ENCODE assay signal across 18 mouse cellular contexts in genomic region chr9:77498406-77498805, GRCm38 (mm10). TPM values are rescaled to one million over a fixed set of nuclear protein-coding genes. Genes with fewer than 3 reads are reported as not detected.
A peak's percentile ranks its signal among the peaks of the same experiment; 100 is the strongest.
DNase-seq lines count a peak whose midpoint lies in the region; ATAC-seq and TF ChIP-seq lines count a peak whose summit lies in the region.
"Had no signal": no experiment of that assay in that cellular context is flagged by ENCODE, and none has a peak within 500 bp of the region (broad histone marks: within the 10 kb centered on the region; RNA-seq: fewer than 3 reads in every experiment).

No protein-coding gene starts in this region.

- H3K4me1 ChIP-seq in heart, postnatal 0 days (ENCODE audit: control insufficient read depth, insufficient read depth), result peaks cover 43% of the 10 kb centered on the region

- no peak overlapping the region for H3K4me2 ChIP-seq in heart, postnatal 0 days (ENCODE audit: low read depth, low read length)
- H3K4me2 ChIP-seq: embryonic facial prominence, embryonic 13.5 days; hindbrain, embryonic 13.5 days had no signal

- H3K9ac ChIP-seq in heart, postnatal 0 days (replicated peaks; ENCODE audit: low read depth, low read length), result no peak overlapping the region
- H3K9ac ChIP-seq: embryonic facial prominence, embryonic 13.5 days; hindbrain, embryonic 13.5 days had no signal

- ATAC-seq in heart, postnatal 0 days (ENCODE audit: insufficient read depth, low read depth), result no peak
- ATAC-seq: hindbrain, postnatal 0 days had no signal

- no peaks in the 10 kb centered on the region for H3K36me3 ChIP-seq in heart, postnatal 0 days (replicated peaks; ENCODE audit: control insufficient read depth, insufficient read depth, low read length)
- H3K36me3 ChIP-seq: embryonic facial prominence, embryonic 13.5 days; hindbrain, embryonic 13.5 days had no signal

- TF ChIP-seq CTCF in heart, postnatal 0 days (IDR thresholded peaks at IDR 0.05; ENCODE audit: low read depth), result no peak

- H3K9me3 ChIP-seq in heart, postnatal 0 days (replicated peaks; ENCODE audit: control insufficient read depth, low read length), result no peaks in the 10 kb centered on the region
- H3K9me3 ChIP-seq: embryonic facial prominence, embryonic 13.5 days; hindbrain, embryonic 13.5 days had no signal

- intact Hi-C loops in heart, postnatal 36 days (cut with DNase I), result no loop called here

- peak overlapping the region; percentile 82 for H3K27ac ChIP-seq in heart, postnatal 0 days (ENCODE audit: low read depth)
- H3K27ac ChIP-seq: embryonic facial prominence, embryonic 13.5 days; gastrocnemius, adult 2 months; hindbrain, embryonic 13.5 days; hindbrain, postnatal 0 days; kidney, postnatal 0 days had no signal

- H3K4me3 ChIP-seq in heart, postnatal 0 days (ENCODE audit: low read depth, low read length), result no peak overlapping the region
- H3K4me3 ChIP-seq: embryonic facial prominence, embryonic 13.5 days; gastrocnemius, adult 2 months; hindbrain, embryonic 13.5 days had no signal

- H3K27me3 ChIP-seq in heart, postnatal 0 days (ENCODE audit: control insufficient read depth, insufficient read depth, low read length), result no peaks in the 10 kb centered on the region
- H3K27me3 ChIP-seq: embryonic facial prominence, embryonic 13.5 days had no signal

- 66% methylated on average over 3 of the region's 3 CpGs for WGBS in heart, postnatal 0 days

- DNase-seq in adrenal gland, postnatal 36 days, result peak; percentile 34 to 50
- no peak for DNase-seq in adrenal gland, postnatal 25 days
- DNase-seq in heart, adult 11 months, result peak; percentile 23
- no peak for DNase-seq in heart, postnatal 36 days
- DNase-seq in heart, postnatal 0 days (ENCODE audit: low spot score), result no peak
- DNase-seq in heart, adult 18-20 months, result no peak
- peak; percentile 13 for DNase-seq in ES-CJ7 (ENCODE audit: low read depth, low spot score)
- DNase-seq: cerebellum, adult 18-20 months; cerebellum, adult 9-11 months; cerebellum, postnatal 36 days; gastrocnemius, adult 2 months; gastrocnemius, postnatal 36 days; kidney, adult 11 months; kidney, adult 9 months had no signal

- TF ChIP-seq EP300 in heart, postnatal 0 days (IDR thresholded peaks at IDR 0.05; ENCODE audit: low read depth), result no peak

RNA-seq across cellular contexts. Expression of gene Lrrc1, which starts 46.3 kb away (rescaled TPM):
- 10 to 100 TPM; 12.8 to 15.1 TPM for total RNA-seq in adrenal gland, postnatal 36 days (2021)
- total RNA-seq in adrenal gland, postnatal 25 days (2021), result 12.8 and 15.4 TPM in 2 replicates
- total RNA-seq in heart, postnatal 36 days (2021), result 10 to 100 TPM; 15.8 to 18.3 TPM
- total RNA-seq in heart, postnatal 0 days (2014; rRNA removed; ENCODE audit: low replicate concordance), result 43.8 and 70.3 TPM in 2 replicates
- polyA plus RNA-seq in heart, postnatal 0 days (2015; fragmentation: Nextera tagmentation; extraction: Ambion mirVana), result 14.7 and 17.7 TPM in 2 replicates
- total RNA-seq in heart, adult 18-20 months (2021), result 10 to 100 TPM; 14.3 to 16.9 TPM

Comparison
In these comparisons a context has a peak if more than half of its experiments do, and no peak if none do; other contexts are left out.
1. DNase-seq: peak in adrenal gland, postnatal 36 days (2 of 2), heart, adult 11 months (single experiment) and ES-CJ7 (single experiment); none in adrenal gland, postnatal 25 days (single experiment), heart, postnatal 36 days (0 of 2), heart, postnatal 0 days (single experiment) and heart, adult 18-20 months (0 of 2).